ENCODE assay signal across 14 mouse cellular contexts in the genomic region with DNA sequence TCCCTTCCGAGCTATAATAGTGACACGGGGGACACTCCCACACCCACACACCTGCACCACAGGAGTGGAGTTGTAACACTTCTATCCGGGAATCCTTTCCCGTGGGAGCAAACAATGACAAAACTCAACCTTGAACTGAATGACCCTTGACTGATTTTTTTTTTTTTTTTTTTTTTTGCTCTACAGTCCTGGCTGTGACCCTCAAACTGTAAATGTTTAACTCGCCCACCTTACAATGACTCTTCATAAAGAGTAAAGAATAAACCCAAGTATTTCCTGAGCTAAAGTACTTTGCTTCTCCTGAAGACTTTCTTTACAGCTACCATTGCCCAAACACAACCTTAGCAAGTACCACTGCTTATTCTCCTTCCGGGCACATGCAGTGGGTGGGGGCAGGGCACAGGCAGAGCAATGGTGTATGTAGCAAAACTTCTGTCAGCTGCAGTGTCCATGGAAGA. TPM values are rescaled to one million over a fixed set of nuclear protein-coding genes. Genes with fewer than 3 reads are reported as not detected.
A peak's percentile ranks its signal among the peaks of the same experiment; 100 is the strongest.
DNase-seq lines count a peak whose midpoint lies in the region; ATAC-seq and TF ChIP-seq lines count a peak whose summit lies in the region.
"Had no signal": no experiment of that assay in that cellular context is flagged by ENCODE, and none has a peak within 500 bp of the region (broad histone marks: within the 10 kb centered on the region; RNA-seq: fewer than 3 reads in every experiment).

No protein-coding gene starts in this region.

- intact Hi-C loops in left cerebral cortex, postnatal 25 days (cut with DNase I) = loop anchor here (10.0 kb wide), 1 partner anchor 707 kb away; no protein-coding TSS in a partner anchor

- H3K9me3 ChIP-seq in ES-E14 (ENCODE audit: control insufficient read depth, insufficient read depth, low read depth, low read length) = no peaks in the 10 kb centered on the region
- no peaks in the 10 kb centered on the region for H3K9me3 ChIP-seq in lung, embryonic 16.5 days (ENCODE audit: control insufficient read depth, low read length)
- H3K9me3 ChIP-seq in forebrain, embryonic 10.5 days = peaks cover 5% of the 10 kb centered on the region; the same call in 1 of the 2 replicates
- H3K9me3 ChIP-seq: limb, embryonic 10.5 days had no signal

- H3K4me1 ChIP-seq in ES-E14 (ENCODE audit: control insufficient read depth in 2 of 2, insufficient read depth in 2 of 2, low read length in 2 of 2, poor library complexity in 1 of 2) = peaks cover 0 to 5% of the 10 kb centered on the region in 2 experiments; a peak in 2 of 4 replicates
- H3K4me1 ChIP-seq in lung, embryonic 16.5 days (replicated peaks; ENCODE audit: control insufficient read depth, insufficient read depth, low read length) = peaks cover 9% of the 10 kb centered on the region; the same call in 1 of the 2 replicates
- H3K4me1 ChIP-seq in forebrain, embryonic 10.5 days = 0 out of 2 replicates have a peak, but pooled peaks cover 1% of the 10 kb centered on the region
- H3K4me1 ChIP-seq: limb, embryonic 10.5 days had no signal

- in situ Hi-C loops in ES-E14 (cut with MboI; ENCODE audit: low sequenced_read_pairs in 2 of 2, unreplicated experiment in 2 of 2) = no loop called here

- H3K4me3 ChIP-seq in ES-E14 (ENCODE audit: insufficient read depth in 1 of 2, low read depth in 1 of 2, low read length in 2 of 2, poor library complexity in 1 of 2, severe bottlenecking in 1 of 2) = no peak overlapping the region
- no peak overlapping the region for H3K4me3 ChIP-seq in lung, embryonic 16.5 days (ENCODE audit: low read length)
- H3K4me3 ChIP-seq in forebrain, embryonic 10.5 days = no peak overlapping the region
- H3K4me3 ChIP-seq: limb, embryonic 10.5 days had no signal

- peak; percentile 90 for ATAC-seq in lung, embryonic 16.5 days (ENCODE audit: low read depth)
- ATAC-seq in activated CD4-positive, CD25-positive, alpha-beta regulatory T cell, adult 4 months = no peak

- no peaks in the 10 kb centered on the region for H3K36me3 ChIP-seq in ES-E14 (ENCODE audit: control insufficient read depth, insufficient read depth, low read length, poor library complexity, severe bottlenecking)
- peaks cover 6% of the 10 kb centered on the region for H3K36me3 ChIP-seq in lung, embryonic 16.5 days (ENCODE audit: control insufficient read depth, insufficient read depth, low read length)
- H3K36me3 ChIP-seq in forebrain, embryonic 10.5 days (replicated peaks) = peaks cover 5% of the 10 kb centered on the region; the same call in 1 of the 2 replicates

- H3K9ac ChIP-seq in ES-E14 (ENCODE audit: insufficient read depth, low read depth, low read length, poor library complexity, severe bottlenecking) = no peak overlapping the region
- no peak overlapping the region for H3K9ac ChIP-seq in lung, embryonic 16.5 days (ENCODE audit: low read length)

- H3K27ac ChIP-seq in ES-E14 (ENCODE audit: insufficient read depth, low read depth, low read length, poor library complexity, severe bottlenecking) = no peak overlapping the region
- peak overlapping the region; percentile 46 for H3K27ac ChIP-seq in lung, embryonic 16.5 days (ENCODE audit: low read length)
- no peak overlapping the region for H3K27ac ChIP-seq in forebrain, embryonic 10.5 days
- H3K27ac ChIP-seq: limb, embryonic 10.5 days had no signal

- no peak for DNase-seq in ES-E14 (ENCODE audit: low read depth, low spot score)
- DNase-seq in kidney, adult 18-20 months = peak; percentile 54
- peak; percentile 46 to 65 for DNase-seq in kidney, postnatal 36 days
- DNase-seq in gastrocnemius, postnatal 4 days (ENCODE audit: low spot score in 2 of 2) = no peak
- no peak for DNase-seq in forebrain, embryonic 10.5 days (ENCODE audit: extremely low spot score, low spot score)
- DNase-seq in left cerebral cortex, postnatal 25 days (ENCODE audit: low spot score in 2 of 2) = no peak
- DNase-seq: adrenal gland, postnatal 14 days; B cell, adult 2 months; cerebellum, adult 9-11 months; retina, postnatal 1 day; thymus, adult 2 months had no signal

- no peaks in the 10 kb centered on the region for H3K27me3 ChIP-seq in lung, embryonic 16.5 days (ENCODE audit: control insufficient read depth, insufficient read depth, low read depth, low read length)
- no peaks in the 10 kb centered on the region for H3K27me3 ChIP-seq in forebrain, embryonic 10.5 days (ENCODE audit: poor library complexity, severe bottlenecking)

- WGBS in lung, embryonic 16.5 days = 50% methylated on average over 6 of the region's 6 CpGs
- WGBS in forebrain, embryonic 10.5 days = 91% methylated on average over 6 of the region's 6 CpGs

- no peak overlapping the region for H3K4me2 ChIP-seq in lung, embryonic 16.5 days (ENCODE audit: low read depth, low read length)

TF ChIP-seq in ES-E14, 5 proteins besides CTCF, POLR2A, EP300 and RAD21:
- TF ChIP-seq ZNF384 (IDR thresholded peaks at IDR 0.05; ENCODE audit: low read depth, low read length) (0 out of 2 replicates have a peak, but pooled peaks have one; percentile 38), HCFC1 (IDR thresholded peaks at IDR 0.05; ENCODE audit: borderline replicate concordance, insufficient read depth, low read length) (no peak)

RNA-seq across cellular contexts. Expression of gene Snx7, which starts 6.7 kb away (rescaled TPM):
- total RNA-seq in ES-E14 (2012; rRNA removed) = 4.9 and 12.8 TPM in 2 replicates
- polyA plus RNA-seq in lung, embryonic 16.5 days (2015; fragmentation: Nextera tagmentation; extraction: Ambion mirVana) = 64.7 and 66.3 TPM in 2 replicates
- 10 to 100 TPM; 13.4 to 14.1 TPM for total RNA-seq in gastrocnemius, postnatal 4 days (2021)
- polyA plus RNA-seq in activated CD4-positive, CD25-positive, alpha-beta regulatory T cell, adult 4 months (2017; shearing (Covaris generic)) = not detected
- 11.9 and 14.4 TPM in 2 replicates for polyA plus RNA-seq in forebrain, embryonic 10.5 days (2016; fragmentation: Nextera tagmentation; extraction: Ambion mirVana)
- total RNA-seq in left cerebral cortex, postnatal 25 days (2021) = 10 to 100 TPM; 19.1 to 21.8 TPM

Comparison
In these comparisons a context has a peak if more than half of its experiments do, and no peak if none do; other contexts are left out.
1. DNase-seq: peak in kidney, adult 18-20 months (single experiment) and kidney, postnatal 36 days (2 of 2); none in ES-E14 (single experiment), gastrocnemius, postnatal 4 days (0 of 2), forebrain, embryonic 10.5 days (single experiment) and left cerebral cortex, postnatal 25 days (0 of 2).